Mouse (Mus musculus): ENCODE results near the gene Rcvrn.

DNA sequence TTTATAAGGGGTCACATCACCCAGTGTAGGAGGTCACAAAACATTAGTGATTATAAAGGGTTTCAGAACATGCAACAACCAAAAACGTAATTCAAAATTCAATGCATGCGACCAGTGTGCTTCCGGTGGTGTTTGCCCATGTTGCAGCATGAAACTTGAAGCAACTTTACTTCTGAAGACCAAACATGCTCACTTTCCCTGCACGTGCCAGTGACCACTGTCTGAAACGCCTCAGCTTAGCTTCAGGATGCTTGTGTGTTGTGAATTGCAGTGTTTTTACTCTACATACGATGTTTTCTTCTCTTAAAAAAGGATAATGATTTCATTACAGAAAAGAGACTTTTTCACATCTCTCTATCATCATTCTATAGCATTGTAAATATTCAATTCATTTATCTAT is 43.2 kb downstream of the Rcvrn start:
- TF ChIP-seq GATA1 (IDR thresholded peaks at IDR 0.05; ENCODE audit: borderline replicate concordance, low read length) = no peak
- TF ChIP-seq FLI1 (IDR thresholded peaks at IDR 0.05; ENCODE audit: low read length) = no peak

All from megakaryocyte, embryonic 14.5 days (primary cell).